Mouse (Mus musculus): ENCODE results near the gene Trmt44.

DNA sequence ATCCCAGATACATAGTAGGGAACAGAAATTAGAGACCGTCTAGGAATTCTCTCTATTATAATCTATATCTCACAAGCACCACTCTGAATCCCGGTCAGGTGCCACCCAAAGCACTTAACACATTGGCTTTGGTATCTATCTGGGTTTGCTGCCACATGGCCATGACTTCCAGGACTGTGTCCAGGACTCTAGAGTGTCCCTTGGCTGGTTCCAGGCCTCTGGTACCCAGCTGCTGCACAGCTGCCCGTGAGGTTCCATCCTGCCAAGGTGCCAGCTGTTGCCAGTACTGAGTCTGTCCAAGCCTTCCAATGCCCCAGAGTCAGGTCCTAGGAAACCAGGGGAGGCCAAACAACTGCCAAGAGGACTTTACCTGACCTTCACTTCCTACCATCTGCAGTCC is 36.8 kb downstream of the Trmt44 start:
- TF ChIP-seq POLR2A (IDR thresholded peaks at IDR 0.05; ENCODE audit: borderline replicate concordance, control insufficient read depth, low read depth, low read length), result no peak
- TF ChIP-seq CTCF (IDR thresholded peaks at IDR 0.05; ENCODE audit: control insufficient read depth, insufficient read depth, low read length), result no peak
